Mouse (Mus musculus): ENCODE results near the gene Kmt2e. TPM values are rescaled to one million over a fixed set of nuclear protein-coding genes. Genes with fewer than 3 reads are reported as not detected.

Kmt2e gene
- 92.9 and 96.0 TPM in 2 replicates for polyA plus RNA-seq (2016; fragmentation: Nextera tagmentation; extraction: Ambion mirVana)

- DNase-seq (ENCODE audit: low spot score): peak; percentile 90
- Histone ChIP-seq H3K4me1 (replicated peaks) (peaks cover 38% of the 10 kb centered on the region), H3K9me3 (no peaks in the 10 kb centered on the region), H3K4me3 (peak within 1 kb of the TSS; percentile 86), H3K36me3 (no peaks in the 10 kb centered on the region), H3K27me3 (ENCODE audit: insufficient read depth, poor library complexity, severe bottlenecking) (no peaks in the 10 kb centered on the region), H3K27ac (peak within 1 kb of the TSS; percentile 100)
- WGBS: under 1% methylated on average over 85 of the region's 85 CpGs
Measured at GRCm38 (mm10) chr5:23433720-23434597, at the start of gene Kmt2e. TSS of gene Kmt2e (plus strand) at chr5:23434441.

- no peak overlapping the region for H3K4me3 ChIP-seq
- H3K27ac ChIP-seq: no peak overlapping the region
- H3K27me3 ChIP-seq (ENCODE audit: insufficient read depth, poor library complexity, severe bottlenecking): no peaks in the 10 kb centered on the region
- 80% methylated on average over 1 of the region's 1 CpGs for WGBS
- H3K4me1 ChIP-seq (replicated peaks): peaks cover 28% of the 10 kb centered on the region
- H3K9me3 ChIP-seq: no peaks in the 10 kb centered on the region; the same call in 1 of the 2 replicates
- no peak for DNase-seq (ENCODE audit: low spot score)
- no peaks in the 10 kb centered on the region for H3K36me3 ChIP-seq
Measured at GRCm38 (mm10) chr5:23385136-23385535, 49.1 kb upstream of the Kmt2e start.

- 61% methylated on average over 5 of the region's 5 CpGs for WGBS
- DNase-seq (ENCODE audit: low spot score): no peak
- no peaks in the 10 kb centered on the region for H3K36me3 ChIP-seq
- H3K4me1 ChIP-seq (replicated peaks): peaks cover 28% of the 10 kb centered on the region
- no peaks in the 10 kb centered on the region for H3K27me3 ChIP-seq (ENCODE audit: insufficient read depth, poor library complexity, severe bottlenecking)
- no peak overlapping the region for H3K4me3 ChIP-seq
- H3K27ac ChIP-seq: peak overlapping the region; percentile 50; the same call in 1 of the 2 replicates
- no peaks in the 10 kb centered on the region; the same call in 1 of the 2 replicates for H3K9me3 ChIP-seq
Measured at GRCm38 (mm10) chr5:23385763-23386217, 48.5 kb upstream of the Kmt2e start.

GRCm38 (mm10) chr5:23386562-23387312 lies 47.5 kb upstream of the Kmt2e start:
- H3K36me3 ChIP-seq: no peaks in the 10 kb centered on the region
- H3K27ac ChIP-seq: peak overlapping the region; percentile 88
- H3K27me3 ChIP-seq (ENCODE audit: insufficient read depth, poor library complexity, severe bottlenecking): no peaks in the 10 kb centered on the region
- H3K4me3 ChIP-seq: peak overlapping the region; percentile 55
- DNase-seq (ENCODE audit: low spot score): peak; percentile 88
- no peaks in the 10 kb centered on the region; the same call in 1 of the 2 replicates for H3K9me3 ChIP-seq
- peaks cover 28% of the 10 kb centered on the region for H3K4me1 ChIP-seq (replicated peaks)
- WGBS: 3% methylated on average over 22 of the region's 22 CpGs

- Histone ChIP-seq H3K4me1 (replicated peaks) (peaks cover 28% of the 10 kb centered on the region), H3K27me3 (ENCODE audit: insufficient read depth, poor library complexity, severe bottlenecking) (no peaks in the 10 kb centered on the region), H3K36me3 (no peaks in the 10 kb centered on the region), H3K9me3 (no peaks in the 10 kb centered on the region), H3K27ac (peak overlapping the region; percentile 88), H3K4me3 (peak overlapping the region; percentile 55)
- 69% methylated on average over 2 of the region's 2 CpGs for WGBS
- no peak for DNase-seq (ENCODE audit: low spot score)
Measured at GRCm38 (mm10) chr5:23387313-23387666, 47.0 kb upstream of the Kmt2e start.

- DNase-seq (ENCODE audit: low spot score): no peak
- Histone ChIP-seq H3K4me1 (replicated peaks) (peaks cover 28% of the 10 kb centered on the region), H3K27me3 (ENCODE audit: insufficient read depth, poor library complexity, severe bottlenecking) (no peaks in the 10 kb centered on the region), H3K27ac (no peak overlapping the region; the same call in 1 of the 2 replicates), H3K36me3 (no peaks in the 10 kb centered on the region), H3K9me3 (no peaks in the 10 kb centered on the region), H3K4me3 (no peak overlapping the region)
- 41% methylated on average over 3 of the region's 3 CpGs for WGBS
Measured at GRCm38 (mm10) chr5:23388091-23388490, 46.1 kb upstream of the Kmt2e start.

GRCm38 (mm10) chr5:23389601-23390305 lies 44.5 kb upstream of the Kmt2e start:
- Histone ChIP-seq H3K27ac (no peak overlapping the region), H3K4me3 (no peak overlapping the region), H3K9me3 (no peaks in the 10 kb centered on the region), H3K36me3 (no peaks in the 10 kb centered on the region), H3K27me3 (ENCODE audit: insufficient read depth, poor library complexity, severe bottlenecking) (no peaks in the 10 kb centered on the region), H3K4me1 (replicated peaks) (peaks cover 28% of the 10 kb centered on the region)
- WGBS: 82% methylated on average over 7 of the region's 7 CpGs
- no peak for DNase-seq (ENCODE audit: low spot score)

- Histone ChIP-seq H3K36me3 (no peaks in the 10 kb centered on the region), H3K4me1 (replicated peaks) (peaks cover 18% of the 10 kb centered on the region), H3K9me3 (no peaks in the 10 kb centered on the region), H3K4me3 (no peak overlapping the region), H3K27ac (no peak overlapping the region), H3K27me3 (ENCODE audit: insufficient read depth, poor library complexity, severe bottlenecking) (no peaks in the 10 kb centered on the region)
- 93% methylated on average over 7 of the region's 7 CpGs for WGBS
- DNase-seq (ENCODE audit: low spot score): no peak
Measured at GRCm38 (mm10) chr5:23391714-23392113, 42.5 kb upstream of the Kmt2e start.

GRCm38 (mm10) chr5:23393870-23394269 lies 40.4 kb upstream of the Kmt2e start:
- no peaks in the 10 kb centered on the region for H3K9me3 ChIP-seq
- DNase-seq (ENCODE audit: low spot score): no peak
- 92% methylated on average over 5 of the region's 5 CpGs for WGBS
- H3K36me3 ChIP-seq: no peaks in the 10 kb centered on the region
- H3K27me3 ChIP-seq (ENCODE audit: insufficient read depth, poor library complexity, severe bottlenecking): no peaks in the 10 kb centered on the region
- no peaks in the 10 kb centered on the region for H3K4me1 ChIP-seq (replicated peaks)
- no peak overlapping the region for H3K4me3 ChIP-seq
- no peak overlapping the region for H3K27ac ChIP-seq

GRCm38 (mm10) chr5:23394366-23395145 lies 39.7 kb upstream of the Kmt2e start:
- no peaks in the 10 kb centered on the region for H3K4me1 ChIP-seq (replicated peaks)
- 77% methylated on average over 3 of the region's 3 CpGs for WGBS
- H3K27me3 ChIP-seq (ENCODE audit: insufficient read depth, poor library complexity, severe bottlenecking): no peaks in the 10 kb centered on the region
- DNase-seq (ENCODE audit: low spot score): no peak
- H3K9me3 ChIP-seq: no peaks in the 10 kb centered on the region
- peaks cover 4% of the 10 kb centered on the region for H3K36me3 ChIP-seq
- H3K27ac ChIP-seq: no peak overlapping the region
- H3K4me3 ChIP-seq: no peak overlapping the region

- H3K36me3 ChIP-seq: peaks cover 15% of the 10 kb centered on the region
- DNase-seq (ENCODE audit: low spot score): no peak
- no peak overlapping the region for H3K27ac ChIP-seq
- 83% methylated on average over 3 of the region's 3 CpGs for WGBS
- no peaks in the 10 kb centered on the region for H3K4me1 ChIP-seq (replicated peaks)
- H3K27me3 ChIP-seq (ENCODE audit: insufficient read depth, poor library complexity, severe bottlenecking): no peaks in the 10 kb centered on the region
- no peaks in the 10 kb centered on the region for H3K9me3 ChIP-seq
- no peak overlapping the region for H3K4me3 ChIP-seq
Measured at GRCm38 (mm10) chr5:23395721-23396120, 38.5 kb upstream of the Kmt2e start.

- Histone ChIP-seq H3K4me1 (replicated peaks) (no peaks in the 10 kb centered on the region), H3K9me3 (no peaks in the 10 kb centered on the region), H3K36me3 (peaks cover 25% of the 10 kb centered on the region), H3K27me3 (ENCODE audit: insufficient read depth, poor library complexity, severe bottlenecking) (no peaks in the 10 kb centered on the region), H3K4me3 (no peak overlapping the region), H3K27ac (no peak overlapping the region)
- DNase-seq (ENCODE audit: low spot score): no peak
- WGBS: 90% methylated on average over 3 of the region's 3 CpGs
Measured at GRCm38 (mm10) chr5:23396756-23397155, 37.5 kb upstream of the Kmt2e start.

Measured in hindbrain, embryonic 10.5 days (tissue).